Mouse (Mus musculus) c-Kit-positive CD71-positive TER-119-negative erythroid progenitor cells, embryonic 14.5 days (primary cell): ENCODE results near the gene Pdcd6ip.

Experiments
- DNase-seq: peaks from one replicate; pipeline ENCODE4 v3.0.0-alpha.2; 2013; ENCODE audit warnings: low read depth

Gene Pdcd6ip

GRCm38 (mm10) chr9:113624086-113624485 lies 84.0 kb downstream of the Pdcd6ip start:
- DNase-seq = no peak

- no peak for DNase-seq
Measured at GRCm38 (mm10) chr9:113617081-113617480, 91.0 kb downstream of the Pdcd6ip start.

DNA sequence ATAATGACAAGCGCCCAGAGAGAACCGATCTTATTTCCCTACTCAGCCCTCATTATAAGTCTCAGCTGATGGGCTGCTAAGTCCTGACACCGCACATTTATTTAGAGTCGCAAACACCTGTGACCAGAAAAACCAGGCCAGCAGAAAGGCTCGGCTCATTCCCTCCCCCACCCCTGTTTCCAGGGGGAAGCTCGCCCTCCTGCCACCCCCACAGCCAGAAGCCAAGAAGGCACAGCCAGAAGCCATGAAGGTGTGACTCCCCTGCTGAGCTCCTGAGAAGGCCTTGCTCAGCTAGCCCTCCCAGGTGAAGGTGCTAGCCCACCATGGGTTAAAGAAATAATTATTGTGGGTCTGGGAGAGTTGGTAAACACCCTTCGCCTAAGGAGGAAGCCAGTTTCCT lies 97.3 kb downstream of the Pdcd6ip start:
- DNase-seq = no peak

DNA sequence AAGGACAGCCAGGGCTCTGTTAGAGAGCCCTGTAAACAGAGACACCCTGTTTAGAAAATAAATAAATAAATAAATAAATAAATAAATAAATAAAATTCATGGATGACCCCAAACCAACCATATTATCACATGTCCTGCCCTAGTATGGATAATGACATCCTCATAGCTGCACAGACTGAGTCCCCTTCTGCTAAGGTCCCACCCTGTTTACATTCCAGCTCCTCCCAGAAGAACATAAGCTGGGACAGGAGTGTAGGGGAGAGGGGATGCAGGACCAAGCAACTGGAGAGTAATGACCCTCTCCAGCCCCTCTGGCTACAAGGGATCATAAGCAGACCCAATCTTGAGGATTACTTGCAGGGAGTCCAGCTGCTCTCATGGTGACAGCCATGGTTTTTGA lies 105.9 kb downstream of the Pdcd6ip start:
- no peak for DNase-seq
